Mouse (Mus musculus) left cerebral cortex, adult 9 months (tissue): ENCODE results near the gene Dyrk1a.
"Not testable (repeated sequence)": the region's sequence is repeated elsewhere in the genome, so short reads cannot be mapped to it uniquely, and the experiment has no call there.

Experiments
- DNase-seq, 2 experiments: peaks; one replicate each; pipeline ENCODE4 v3.0.0; 2022; ENCODE audit warnings: low spot score in 2 of 2

Gene Dyrk1a

GRCm38 (mm10) chr16:94632424-94632963 is 62.7 kb downstream of the Dyrk1a start:
- no peak for DNase-seq

GRCm38 (mm10) chr16:94633012-94633411 is 63.2 kb downstream of the Dyrk1a start:
- no peak for DNase-seq

DNA sequence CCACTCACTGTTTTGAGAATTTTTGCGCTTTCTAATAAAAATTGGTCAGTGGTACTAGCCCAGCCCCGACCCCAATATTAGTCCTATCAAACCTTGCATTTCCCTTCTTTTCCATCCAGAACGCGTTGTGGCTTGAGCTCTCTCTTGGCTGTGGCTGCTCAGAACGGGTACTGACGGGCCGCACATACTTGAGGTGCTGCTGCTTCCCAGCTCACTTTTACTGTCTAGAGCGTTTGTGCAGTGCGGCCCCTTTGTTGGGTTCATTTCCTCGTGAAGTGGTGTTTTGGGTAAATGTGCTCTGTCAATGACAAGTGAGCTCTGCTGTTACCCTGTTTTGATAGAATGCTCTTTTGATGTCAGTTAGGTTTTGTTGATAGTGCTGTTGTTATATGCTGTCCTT is 67.6 kb downstream of the Dyrk1a start:
- DNase-seq, result no peak

- no peak for DNase-seq
Measured at GRCm38 (mm10) chr16:94641799-94642198, 72.0 kb downstream of the Dyrk1a start.

DNA sequence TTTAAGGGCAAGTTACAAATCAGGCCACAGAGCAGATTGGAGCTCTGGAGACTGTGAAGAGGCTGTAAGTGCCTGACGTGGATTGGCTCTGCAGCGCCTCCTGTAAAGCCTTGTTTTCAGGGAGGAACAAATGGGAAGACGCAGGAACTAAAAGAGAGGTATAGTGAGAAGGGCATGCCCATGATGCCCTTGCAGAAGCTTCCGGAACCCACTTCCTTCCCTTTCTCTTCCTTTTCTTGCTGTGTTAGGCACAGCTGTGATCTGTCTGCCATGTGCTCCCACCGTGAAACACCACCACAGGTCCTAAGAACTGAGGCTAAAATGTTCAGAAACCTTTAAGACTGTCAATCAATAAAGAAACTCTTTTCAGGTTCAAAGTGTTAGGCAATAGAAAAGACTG is 77.3 kb downstream of the Dyrk1a start:
- no peak for DNase-seq

DNA sequence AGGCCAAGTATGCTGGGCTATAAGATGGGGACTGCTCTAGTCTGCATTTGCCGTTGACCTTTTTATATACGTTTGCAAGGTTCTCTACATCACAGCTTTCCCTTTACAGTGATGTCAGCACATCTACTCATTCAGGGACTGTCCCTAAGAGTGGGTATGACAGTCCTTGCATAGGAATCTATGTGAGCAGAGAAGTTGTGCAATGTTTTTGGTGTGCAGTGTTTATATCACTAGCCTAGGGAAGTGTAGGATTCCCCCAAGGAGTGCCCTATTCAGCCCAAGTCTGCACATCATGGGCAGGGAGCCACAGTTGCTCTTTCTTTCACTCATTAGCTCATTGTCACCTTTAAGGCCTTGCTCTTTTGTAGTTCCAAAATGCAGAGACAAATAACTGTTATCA is 78.1 kb downstream of the Dyrk1a start:
- no peak for DNase-seq

- no peak for DNase-seq
Measured at GRCm38 (mm10) chr16:94649861-94650260, 80.1 kb downstream of the Dyrk1a start.

GRCm38 (mm10) chr16:94652091-94652713 is 82.4 kb downstream of the Dyrk1a start:
- DNase-seq, result peak in 1 of 2 experiments; percentile 33

- no peak for DNase-seq
Measured at GRCm38 (mm10) chr16:94655083-94655482, 85.3 kb downstream of the Dyrk1a start.

DNA sequence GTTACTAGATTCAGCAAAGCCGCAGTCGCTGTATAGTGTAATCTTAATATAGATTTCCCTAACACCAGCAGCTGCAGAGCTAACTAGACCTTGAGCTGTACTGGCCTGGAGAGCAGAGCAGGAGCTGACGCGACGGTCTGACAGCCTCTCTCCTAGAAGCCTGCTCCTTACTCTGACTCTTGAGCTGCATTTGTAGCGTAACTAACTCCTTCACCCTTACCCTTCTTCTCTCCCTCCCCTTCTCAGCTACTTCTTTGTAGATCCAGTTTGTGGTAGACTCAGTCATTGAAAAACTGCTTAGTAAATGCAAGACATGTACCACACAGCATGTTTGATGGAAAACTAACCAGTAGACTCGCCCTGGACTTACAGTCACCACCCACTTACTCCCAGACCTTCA is 87.1 kb downstream of the Dyrk1a start:
- no peak for DNase-seq

DNA sequence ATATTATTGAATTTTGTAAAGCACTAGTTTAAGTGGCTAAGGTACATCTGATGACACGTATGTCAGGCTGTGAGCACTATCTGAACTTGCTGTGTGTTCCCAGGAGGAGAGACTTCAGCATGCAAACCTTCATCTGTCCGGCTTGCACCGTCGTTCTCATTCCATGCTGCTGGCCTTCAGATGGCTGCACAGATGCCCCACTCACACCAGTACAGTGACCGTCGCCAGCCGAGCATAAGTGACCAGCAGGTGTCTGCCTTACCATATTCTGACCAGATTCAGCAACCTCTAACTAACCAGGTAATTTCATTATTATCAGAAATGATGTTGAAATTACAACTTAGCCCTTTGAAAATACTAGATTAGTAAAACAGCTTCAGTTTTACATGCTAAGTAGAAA is 89.6 kb downstream of the Dyrk1a start:
- no peak for DNase-seq

- peak in 1 of 2 experiments; percentile 31 for DNase-seq
Measured at GRCm38 (mm10) chr16:94660221-94660620, 90.4 kb downstream of the Dyrk1a start.

GRCm38 (mm10) chr16:94667557-94667956 is 97.7 kb downstream of the Dyrk1a start:
- no peak for DNase-seq

- DNase-seq, result no peak
Measured at GRCm38 (mm10) chr16:94671313-94671712, 101.5 kb downstream of the Dyrk1a start.

- no peak for DNase-seq
Measured at GRCm38 (mm10) chr16:94680924-94681323, 111.1 kb downstream of the Dyrk1a start.

GRCm38 (mm10) chr16:94681760-94682159 is 112.0 kb downstream of the Dyrk1a start:
- DNase-seq, result no peak

DNA sequence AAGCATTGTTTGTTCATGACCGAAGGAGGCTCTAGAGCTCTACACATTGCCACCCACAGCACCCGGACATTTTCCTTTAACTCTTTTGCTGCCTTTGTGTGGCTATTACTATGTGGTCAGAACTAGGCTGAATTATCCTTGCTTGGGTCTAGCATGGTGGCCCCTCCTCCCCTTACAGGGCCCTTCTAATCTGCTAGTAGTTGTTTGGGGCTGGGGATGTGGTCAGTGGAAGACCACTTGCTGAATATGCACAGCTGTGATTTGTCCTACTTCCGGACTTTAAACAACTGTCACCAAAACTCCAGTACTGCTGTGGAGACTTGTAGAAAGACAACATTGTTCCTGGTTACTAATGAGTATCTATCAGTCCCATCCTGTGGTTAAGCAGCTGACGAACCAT is 114.2 kb downstream of the Dyrk1a start:
- no peak for DNase-seq

- no peak for DNase-seq
Measured at GRCm38 (mm10) chr16:94693687-94694305, 124.0 kb downstream of the Dyrk1a start.

GRCm38 (mm10) chr16:94697553-94697952 is 127.7 kb downstream of the Dyrk1a start:
- no peak for DNase-seq

DNA sequence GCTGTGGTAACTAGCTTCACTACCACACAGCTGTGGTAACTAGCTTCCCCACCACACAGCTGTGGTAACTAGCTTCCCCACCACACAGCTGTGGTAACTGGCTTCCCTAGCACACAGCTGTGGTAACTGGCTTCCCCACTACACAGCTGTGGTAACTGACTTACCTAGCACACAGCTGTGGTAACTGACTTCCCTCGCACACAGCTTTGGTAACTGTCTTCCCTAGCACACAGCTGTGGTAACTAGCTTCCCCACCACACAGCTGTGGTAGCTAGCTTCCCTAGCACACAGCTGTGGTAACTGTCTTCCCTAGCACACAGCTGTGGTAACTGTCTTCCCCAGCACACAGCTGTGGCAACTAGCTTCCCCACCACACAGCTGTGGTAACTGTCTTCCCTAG is 128.4 kb downstream of the Dyrk1a start:
- not testable (repeated sequence) for DNase-seq

- no peak for DNase-seq
Measured at GRCm38 (mm10) chr16:94701141-94701540, 131.3 kb downstream of the Dyrk1a start.

DNA sequence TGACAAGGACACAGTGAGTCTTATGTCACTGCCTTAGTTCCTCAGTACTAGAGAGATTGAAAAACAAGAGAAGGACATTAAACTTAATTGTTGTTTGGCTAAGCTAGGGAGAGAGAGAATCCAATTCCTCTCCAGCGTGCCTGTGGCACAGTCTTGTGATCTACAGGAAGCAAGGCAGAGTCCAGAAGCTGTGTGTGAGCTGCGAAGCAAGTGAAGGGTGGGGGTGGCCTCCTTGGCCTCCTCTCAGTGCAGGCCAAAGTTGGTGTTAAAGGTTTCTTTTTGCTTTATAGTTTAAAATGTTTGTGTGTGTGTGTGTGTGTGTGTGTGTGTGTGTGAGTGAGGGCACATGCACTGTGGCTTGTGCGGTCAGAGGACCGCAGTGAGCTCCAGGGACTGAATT is 132.2 kb downstream of the Dyrk1a start:
- DNase-seq, result no peak

GRCm38 (mm10) chr16:94713480-94714094 is 143.8 kb downstream of the Dyrk1a start:
- peak; percentile 35 to 81 for DNase-seq
